Mouse (Mus musculus): ENCODE data around the gene Olfr726.
A peak's percentile ranks its signal among the peaks of the same experiment; 100 is the strongest.

Olfr726 gene

DNA sequence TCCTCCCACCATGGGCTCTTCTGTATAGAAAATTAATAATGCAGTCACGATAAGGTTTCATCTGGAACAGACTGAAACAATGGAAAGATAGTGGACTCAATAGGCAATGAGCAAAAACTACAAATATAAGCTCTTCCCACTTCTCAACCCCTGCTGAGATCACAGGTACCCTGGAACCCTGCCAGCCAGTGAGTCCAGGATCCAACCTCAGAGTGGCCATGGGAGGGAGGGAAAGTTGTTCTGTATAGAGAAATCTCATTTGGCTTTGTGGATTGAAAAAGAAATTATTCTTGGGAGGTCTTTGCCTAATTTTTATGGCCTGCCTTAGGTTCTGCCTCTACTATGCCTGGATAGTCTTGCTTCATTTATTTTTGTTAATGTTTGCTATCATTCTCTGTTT lies at the start of gene Olfr726:
Gene Olfr726 (minus strand): TSS at position 101 of the 400 bp plus-strand sequence.
- no peak for DNase-seq

DNA sequence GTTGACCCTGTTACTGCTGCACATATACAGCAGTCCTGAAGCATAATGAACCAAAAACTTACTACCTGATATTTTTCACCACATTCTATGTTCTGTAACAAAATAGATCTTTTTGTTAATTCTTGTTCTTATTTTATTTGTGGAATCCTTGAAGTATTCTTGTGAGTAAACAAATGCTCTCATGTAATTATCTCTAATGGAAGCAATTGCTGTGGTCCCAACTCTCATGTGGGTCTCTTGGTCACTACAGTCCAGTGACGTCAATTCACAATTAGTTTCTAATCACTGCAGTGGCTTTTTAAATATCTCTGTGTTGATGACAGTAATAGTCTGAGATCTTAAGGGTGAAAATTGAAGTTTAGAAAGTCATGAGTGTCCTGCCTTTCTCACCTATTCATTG lies 32.1 kb upstream of the Olfr726 start, which contains the start of gene Olfr727:
Gene Olfr727 (plus strand): TSS at position 301 of the 400 bp plus-strand sequence.
- DNase-seq: no peak

DNA sequence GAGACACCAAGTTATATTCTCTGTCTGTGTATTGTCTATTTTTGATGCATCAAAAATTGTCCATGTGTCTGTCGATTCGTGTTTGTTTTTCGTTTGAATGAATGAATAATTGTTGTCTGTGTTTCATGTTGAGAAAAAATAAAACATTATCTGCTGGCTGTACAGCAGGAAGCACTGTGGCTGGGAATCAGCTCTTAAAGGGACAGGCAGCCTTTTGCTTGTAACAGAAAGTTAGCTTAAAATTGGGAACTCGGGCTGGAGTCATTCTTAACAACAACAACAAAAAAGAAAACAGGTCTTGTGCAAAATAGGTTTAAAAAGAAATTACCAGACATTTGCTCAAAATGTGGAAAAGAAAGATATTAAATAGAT lies 28.0 kb downstream of the Olfr726 start:
- no peak for DNase-seq

DNA sequence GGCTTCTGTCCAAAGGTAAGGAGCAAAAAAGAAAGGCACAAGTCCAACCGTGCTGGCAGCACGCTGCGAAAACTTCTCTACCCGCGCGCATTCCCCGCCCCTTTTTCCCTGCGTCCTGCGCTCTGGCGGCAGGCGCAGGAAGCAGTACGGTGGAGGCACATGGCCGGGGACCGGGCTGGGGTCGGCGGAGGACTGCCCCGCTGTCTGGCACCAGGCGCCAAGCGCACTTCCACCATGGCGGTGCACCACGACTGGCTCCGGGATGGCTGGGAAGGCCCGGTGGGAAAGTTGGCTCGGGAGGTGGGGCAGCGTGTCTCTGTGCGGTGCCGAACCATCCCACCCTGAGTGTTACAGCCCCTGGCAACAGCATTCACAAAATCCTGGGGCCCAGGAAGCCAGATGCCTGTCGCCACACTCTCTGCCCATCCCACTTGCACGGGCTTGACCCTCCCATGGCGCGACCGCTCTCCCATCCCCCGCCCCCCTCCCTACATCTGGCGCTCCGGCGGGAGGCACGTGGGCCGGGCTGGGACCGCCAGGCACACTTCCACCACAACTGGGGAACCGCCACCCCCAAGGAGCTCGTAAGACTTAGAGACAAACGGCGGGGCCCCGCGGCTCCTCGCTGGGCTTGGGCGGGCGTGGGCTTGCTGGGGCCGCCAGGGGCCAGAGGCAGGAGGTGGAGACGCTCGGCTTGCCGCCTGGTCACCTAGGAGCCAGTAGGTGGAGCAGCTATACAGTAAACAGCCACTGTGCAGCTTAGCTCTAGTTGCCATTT lies 28.6 kb downstream of the Olfr726 start:
- peak; percentile 5 to 15 for DNase-seq

GRCm38 (mm10) chr14:50061590-50061954 lies 29.2 kb downstream of the Olfr726 start:
- DNase-seq: peak in 1 of 2 experiments; percentile 0

DNA sequence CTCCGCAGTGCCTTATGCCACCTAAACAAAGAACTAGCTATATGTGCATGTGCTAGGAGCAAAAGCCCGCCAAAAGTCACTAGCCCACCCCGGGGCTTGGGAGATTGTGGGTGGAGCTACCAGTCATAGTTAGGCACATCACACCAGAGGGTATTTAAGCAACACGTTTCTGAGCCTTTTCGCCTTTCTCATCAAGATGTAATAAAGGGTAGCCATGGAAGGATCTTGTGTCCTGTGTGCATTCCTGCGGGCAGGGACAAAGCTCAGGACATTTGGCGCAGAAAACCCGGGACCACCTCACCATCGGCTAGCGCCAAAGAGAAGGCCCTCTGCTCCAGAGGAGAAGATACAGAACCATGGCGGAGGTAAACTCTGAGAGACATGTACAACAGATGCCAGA lies 29.6 kb downstream of the Olfr726 start:
- DNase-seq: no peak

- no peak for DNase-seq
Observed at GRCm38 (mm10) chr14:50040275-50040674, 50.5 kb downstream of the Olfr726 start, which contains the start of gene Olfr725. TSS of gene Olfr725 (minus strand) at chr14:50040375.

All from B cell, adult 2 months (primary cell).